Mouse (Mus musculus) intestine, embryonic 14.5 days (tissue): ENCODE data around the gene AU022252. TPM values are rescaled to one million over a fixed set of nuclear protein-coding genes. Genes with fewer than 3 reads are reported as not detected.

Source experiments
- ATAC-seq: fragments of 200-750 bp; cut with Nextera tagmentation; replicated peaks from 2 replicates; pipeline ENCODE4 v1.8.0; 2017; ENCODE audit warnings: low read depth, moderate number of reproducible peaks, moderate TSS enrichment, moderate library complexity; ENCODE audit not compliant: low FRiP score, low TSS enrichment
- DNase-seq: peaks from one replicate; pipeline ENCODE4 v3.0.0-alpha.2; 2018; ENCODE audit warnings: low spot score
- H3K27ac ChIP-seq: fragments of 300-500 bp; sonication (generic); 2 replicates; pipeline ENCODE4 v1.5.1; 2014; ENCODE audit warnings: low read depth, mild to moderate bottlenecking, control low read depth
- H3K27me3 ChIP-seq: fragments of 300-500 bp; sonication (generic); replicated peaks from 2 replicates; pipeline ENCODE4 v1.6.1; 2014; ENCODE audit warnings: low read length, control low read depth; ENCODE audit not compliant: control insufficient read depth, insufficient read depth
- H3K36me3 ChIP-seq: fragments of 300-500 bp; sonication (generic); 2 replicates; pipeline ENCODE4 v1.6.1; 2014; ENCODE audit warnings: low read length, control low read depth; ENCODE audit not compliant: control insufficient read depth, insufficient read depth
- H3K4me1 ChIP-seq: fragments of 300-500 bp; sonication (generic); replicated peaks from 2 replicates; pipeline ENCODE4 v1.6.1; 2014; ENCODE audit warnings: low read length, control low read depth, mixed read lengths; ENCODE audit not compliant: control insufficient read depth, insufficient read depth
- H3K4me2 ChIP-seq: fragments of 300-500 bp; sonication (generic); 2 replicates; pipeline ENCODE4 v1.6.1; 2014; ENCODE audit warnings: low read length
- H3K4me3 ChIP-seq: fragments of 300-500 bp; sonication (generic); 2 replicates; pipeline ENCODE4 v1.5.1; 2014; ENCODE audit warnings: low read depth, low read length, control low read depth, mixed read lengths
- H3K9ac ChIP-seq: fragments of 300-500 bp; sonication (generic); 2 replicates; pipeline ENCODE4 v1.6.1; 2014; ENCODE audit warnings: mild to moderate bottlenecking, low read length
- H3K9me3 ChIP-seq: fragments of 300-500 bp; sonication (generic); 2 replicates; pipeline ENCODE4 v1.6.1; 2016; ENCODE audit warnings: low read length, control low read depth; ENCODE audit not compliant: control insufficient read depth
- WGBS: fragments of 180-500 bp; shearing (Covaris S2); extraction: QIAGEN DNeasy Blood & Tissue Kit; methylation state at CpG from one replicate; pipeline ENCODE4 v1.1.7; 2014; 5-methylcytosine and 5-hydroxymethylcytosine counted together
- polyA plus RNA-seq: library from polyadenylated mRNA; unstranded; fragments of >200 nt; fragmentation: Nextera tagmentation; extraction: Ambion mirVana; gene quantifications from 2 replicates; pipeline ENCODE4 v1.2.1, GENCODE M21; 2014

AU022252 gene
- polyA plus RNA-seq, 1 experiment from 2014 or later, result 27.0 TPM

- no peak overlapping the region for H3K27ac ChIP-seq
- H3K27me3 ChIP-seq, result no peaks in the 10 kb centered on the region
- no peaks in the 10 kb centered on the region for H3K9me3 ChIP-seq
- 78% methylated on average over 3 of the region's 3 CpGs for WGBS
- H3K36me3 ChIP-seq, result peaks cover 44% of the 10 kb centered on the region
- ATAC-seq (no peak), DNase-seq (no peak)
- no peak overlapping the region for H3K9ac ChIP-seq
- no peak overlapping the region for H3K4me2 ChIP-seq
- H3K4me1 ChIP-seq, result peaks cover 8% of the 10 kb centered on the region; the same call in 1 of the 2 replicates
- H3K4me3 ChIP-seq, result no peak overlapping the region
Measured at GRCm38 (mm10) chr4:119238661-119239060, 6.1 kb upstream of the AU022252 start.

GRCm38 (mm10) chr4:119234348-119234747 is 1.8 kb upstream of the AU022252 start:
- peaks cover 21% of the 10 kb centered on the region for H3K36me3 ChIP-seq
- no peak for ATAC-seq
- 80% methylated on average over 3 of the region's 3 CpGs for WGBS
- H3K9me3 ChIP-seq, result no peaks in the 10 kb centered on the region
- H3K9ac ChIP-seq, result peak overlapping the region; percentile 63
- DNase-seq, result no peak
- H3K4me3 ChIP-seq, result peak overlapping the region; percentile 91
- H3K4me2 ChIP-seq, result peak overlapping the region; percentile 70
- peaks cover 16% of the 10 kb centered on the region for H3K4me1 ChIP-seq
- no peaks in the 10 kb centered on the region for H3K27me3 ChIP-seq
- no peak overlapping the region for H3K27ac ChIP-seq

GRCm38 (mm10) chr4:119233256-119233901 is 867 bp upstream of the AU022252 start:
- ATAC-seq (peak; percentile 54), DNase-seq (peak; percentile 78)
- WGBS, result under 1% methylated on average over 36 of the region's 36 CpGs
- H3K4me3 ChIP-seq, result peak overlapping the region; percentile 91
- H3K27me3 ChIP-seq, result no peaks in the 10 kb centered on the region
- H3K27ac ChIP-seq, result peak overlapping the region; percentile 55
- H3K9ac ChIP-seq, result peak overlapping the region; percentile 63
- H3K4me2 ChIP-seq, result peak overlapping the region; percentile 70
- peaks cover 16% of the 10 kb centered on the region for H3K4me1 ChIP-seq
- H3K36me3 ChIP-seq, result peaks cover 23% of the 10 kb centered on the region
- no peaks in the 10 kb centered on the region for H3K9me3 ChIP-seq

- Histone ChIP-seq H3K4me2 (no peak overlapping the region), H3K27ac (no peak overlapping the region), H3K9ac (no peak overlapping the region), H3K9me3 (no peaks in the 10 kb centered on the region), H3K4me1 (peaks cover 6% of the 10 kb centered on the region), H3K36me3 (peaks cover 54% of the 10 kb centered on the region), H3K27me3 (no peaks in the 10 kb centered on the region), H3K4me3 (no peak overlapping the region)
- 95% methylated on average over 11 of the region's 11 CpGs for WGBS
- ATAC-seq (no peak), DNase-seq (no peak)
Measured at GRCm38 (mm10) chr4:119226751-119227150, 5.8 kb downstream of the AU022252 start.

GRCm38 (mm10) chr4:119225719-119226118 is 6.8 kb downstream of the AU022252 start:
- Histone ChIP-seq H3K36me3 (peaks cover 54% of the 10 kb centered on the region), H3K9ac (no peak overlapping the region), H3K4me2 (no peak overlapping the region), H3K27me3 (no peaks in the 10 kb centered on the region), H3K9me3 (no peaks in the 10 kb centered on the region), H3K27ac (no peak overlapping the region), H3K4me3 (no peak overlapping the region), H3K4me1 (no peaks in the 10 kb centered on the region)
- DNase-seq (no peak), ATAC-seq (no peak)
- WGBS, result 89% methylated on average over 9 of the region's 9 CpGs

GRCm38 (mm10) chr4:119224534-119224933 is 8.0 kb downstream of the AU022252 start:
- Histone ChIP-seq H3K4me3 (no peak overlapping the region), H3K4me2 (no peak overlapping the region), H3K27ac (no peak overlapping the region), H3K9me3 (no peaks in the 10 kb centered on the region), H3K4me1 (no peaks in the 10 kb centered on the region), H3K9ac (no peak overlapping the region), H3K36me3 (peaks cover 54% of the 10 kb centered on the region), H3K27me3 (no peaks in the 10 kb centered on the region)
- ATAC-seq (no peak), DNase-seq (no peak)
- 91% methylated on average over 3 of the region's 3 CpGs for WGBS

- WGBS, result 97% methylated on average over 1 of the region's 1 CpGs
- H3K4me1 ChIP-seq, result no peaks in the 10 kb centered on the region
- DNase-seq, result no peak
- H3K27ac ChIP-seq, result no peak overlapping the region
- no peaks in the 10 kb centered on the region for H3K9me3 ChIP-seq
- H3K9ac ChIP-seq, result no peak overlapping the region
- no peak overlapping the region for H3K4me2 ChIP-seq
- no peaks in the 10 kb centered on the region for H3K27me3 ChIP-seq
- H3K36me3 ChIP-seq, result peaks cover 53% of the 10 kb centered on the region
- no peak overlapping the region for H3K4me3 ChIP-seq
- no peak for ATAC-seq
Measured at GRCm38 (mm10) chr4:119223696-119224095, 8.8 kb downstream of the AU022252 start.

GRCm38 (mm10) chr4:119218169-119218568 is 14.3 kb downstream of the AU022252 start, which contains the start of gene Tmem269:
Tmem269 (minus strand) TSS chr4:119218217.
- Histone ChIP-seq H3K9ac (no peak within 1 kb of the TSS), H3K27ac (no peak within 1 kb of the TSS), H3K9me3 (no peaks in the 10 kb centered on the region), H3K36me3 (peaks cover 4% of the 10 kb centered on the region; the same call in 1 of the 2 replicates), H3K4me3 (no peak within 1 kb of the TSS), H3K27me3 (no peaks in the 10 kb centered on the region), H3K4me1 (no peaks in the 10 kb centered on the region), H3K4me2 (no peak within 1 kb of the TSS)
- ATAC-seq, result no peak
- DNase-seq, result no peak
- 15% methylated on average over 11 of the region's 11 CpGs for WGBS

- 75% methylated on average over 8 of the region's 8 CpGs for WGBS
- Histone ChIP-seq H3K4me3 (no peak overlapping the region), H3K27me3 (no peaks in the 10 kb centered on the region), H3K36me3 (no peaks in the 10 kb centered on the region), H3K27ac (no peak overlapping the region), H3K4me2 (no peak overlapping the region), H3K9ac (no peak overlapping the region), H3K4me1 (no peaks in the 10 kb centered on the region), H3K9me3 (no peaks in the 10 kb centered on the region)
- DNase-seq (no peak), ATAC-seq (no peak)
Measured at GRCm38 (mm10) chr4:119216667-119217066, 15.8 kb downstream of the AU022252 start.
